Mouse (Mus musculus) stomach, postnatal 0 days (tissue): ENCODE measurements around the gene Acoxl.

ENCODE experiments used
- CTCF ChIP-seq: IDR thresholded peaks from 2 replicates; pipeline ENCODE4 v1.5.1; 2016; ENCODE audit warnings: antibody characterized with exemption, low read depth, mild to moderate bottlenecking, moderate library complexity
- EP300 ChIP-seq: optimal IDR thresholded peaks from 2 replicates; pipeline ENCODE3; 2016; ENCODE audit warnings: antibody characterized with exemption

GRCm38 (mm10) chr2:127904918-127905317 is 66.2 kb downstream of the Acoxl start:
- TF ChIP-seq CTCF (no peak), EP300 (no peak)
